Mouse (Mus musculus): ENCODE data around the gene Grxcr1. TPM values are rescaled to one million over a fixed set of nuclear protein-coding genes. Genes with fewer than 3 reads are reported as not detected.

Grxcr1 gene
- polyA plus RNA-seq, 2 experiments = not detected

DNA sequence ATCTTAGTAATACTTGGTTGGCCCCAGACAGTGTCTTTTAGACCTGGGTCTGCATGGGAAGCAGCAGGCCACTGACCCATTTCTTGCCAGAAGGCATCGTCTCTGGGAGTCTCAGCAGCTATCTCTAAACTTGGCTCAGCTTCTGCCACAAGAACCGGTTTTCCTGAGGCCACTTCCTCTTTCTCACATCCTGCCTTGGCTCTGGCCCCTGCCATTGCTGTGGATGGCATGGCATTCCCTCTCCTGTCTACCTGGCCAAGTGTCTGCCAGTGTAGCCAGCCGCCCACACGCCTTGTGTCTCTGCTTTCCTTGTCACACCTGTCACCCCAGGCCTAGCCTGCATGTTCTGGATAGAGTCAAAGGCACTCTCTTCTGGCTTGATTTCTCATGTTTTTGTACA, 17.1 kb downstream of the Grxcr1 start:
- WGBS (ENCODE audit: insufficient replicate concordance) = 23% methylated on average over 4 of the region's 4 CpGs
- Histone ChIP-seq H3K36me3 (replicated peaks; ENCODE audit: control insufficient read depth, insufficient read depth, low read depth) (no peaks in the 10 kb centered on the region), H3K4me1 (replicated peaks; ENCODE audit: control insufficient read depth in 2 of 2, insufficient read depth in 2 of 2, low read length in 1 of 2) (no peaks in the 10 kb centered on the region; a peak in 2 of 4 replicates), H3K9ac (replicated peaks) (no peak overlapping the region), H3K27me3 (ENCODE audit: control insufficient read depth, insufficient read depth, low read length) (no peaks in the 10 kb centered on the region), H3K9me3 (ENCODE audit: control insufficient read depth, low read length) (no peaks in the 10 kb centered on the region), H3K4me2 (ENCODE audit: low read depth) (no peak overlapping the region), H3K4me3 (ENCODE audit: insufficient read depth in 1 of 2, low read depth in 2 of 2, low read length in 2 of 2) (no peak overlapping the region), H3K27ac (no peak overlapping the region)
- TF ChIP-seq CTCF (IDR thresholded peaks at IDR 0.05; ENCODE audit: low read depth) (no peak), EP300 (IDR thresholded peaks at IDR 0.05; ENCODE audit: low read depth) (no peak)
- DNase-seq (ENCODE audit: low read depth in 3 of 3, low spot score in 3 of 3) = no peak
- ATAC-seq (ENCODE audit: insufficient read depth) = no peak

DNA sequence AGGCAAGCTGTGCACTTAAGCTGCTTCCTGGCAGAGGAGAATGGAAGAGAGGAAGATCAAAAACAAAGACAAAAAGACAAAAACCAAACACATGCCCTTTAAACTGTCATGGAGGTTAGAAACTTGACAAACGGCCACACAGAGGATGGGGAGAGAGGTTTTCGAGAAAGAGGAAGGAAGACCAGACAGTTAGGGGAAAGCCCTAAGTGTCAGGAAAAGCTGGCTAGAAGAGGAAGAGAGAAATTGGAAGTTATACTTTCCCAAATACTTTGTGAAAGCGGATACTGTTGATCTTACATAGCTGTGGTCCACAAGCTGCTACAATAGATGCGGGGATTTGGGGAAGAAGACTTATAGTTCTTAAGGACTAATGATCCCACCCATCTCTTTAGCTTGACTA, 17.9 kb downstream of the Grxcr1 start:
- TF ChIP-seq EP300 (IDR thresholded peaks at IDR 0.05; ENCODE audit: low read depth) (no peak), CTCF (IDR thresholded peaks at IDR 0.05; ENCODE audit: low read depth) (no peak)
- no peak for ATAC-seq (ENCODE audit: insufficient read depth)
- 16% methylated on average over 4 of the region's 4 CpGs for WGBS (ENCODE audit: insufficient replicate concordance)

DNA sequence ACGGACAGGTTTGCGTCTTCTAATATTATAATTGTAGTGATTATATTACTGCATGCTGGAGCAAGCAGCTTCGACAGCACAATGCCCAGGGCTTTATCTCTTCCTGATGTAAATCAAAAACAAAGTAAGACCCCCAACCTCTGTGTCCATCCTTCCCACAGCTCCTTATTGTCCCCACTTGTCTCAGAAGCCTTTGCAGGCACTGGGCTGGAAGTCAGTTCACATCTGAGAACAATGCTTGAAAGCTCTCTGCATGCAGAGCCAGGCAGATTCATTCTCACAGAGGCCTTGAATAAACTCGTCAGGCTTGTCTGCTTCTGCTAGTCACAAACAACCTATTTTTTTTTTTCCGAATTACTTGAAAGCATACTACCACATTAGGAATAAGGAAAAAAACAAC, 19.5 kb downstream of the Grxcr1 start:
- no peak overlapping the region for H3K27ac ChIP-seq
- H3K4me3 ChIP-seq (ENCODE audit: insufficient read depth in 1 of 2, low read depth in 2 of 2, low read length in 2 of 2) = no peak overlapping the region
- H3K9me3 ChIP-seq (ENCODE audit: control insufficient read depth, low read length) = no peaks in the 10 kb centered on the region
- no peaks in the 10 kb centered on the region for H3K27me3 ChIP-seq (ENCODE audit: control insufficient read depth, insufficient read depth, low read length)
- H3K4me1 ChIP-seq (replicated peaks; ENCODE audit: control insufficient read depth in 2 of 2, insufficient read depth in 2 of 2, low read length in 1 of 2) = no peaks in the 10 kb centered on the region; a peak in 2 of 4 replicates
- DNase-seq (ENCODE audit: low read depth in 3 of 3, low spot score in 3 of 3) (no peak), ATAC-seq (ENCODE audit: insufficient read depth) (no peak)
- WGBS (ENCODE audit: insufficient replicate concordance) = 58% methylated on average over 5 of the region's 5 CpGs
- H3K36me3 ChIP-seq (replicated peaks; ENCODE audit: control insufficient read depth, insufficient read depth, low read depth) = no peaks in the 10 kb centered on the region
- H3K9ac ChIP-seq (replicated peaks) = no peak overlapping the region
- no peak overlapping the region for H3K4me2 ChIP-seq (ENCODE audit: low read depth)
- TF ChIP-seq CTCF (IDR thresholded peaks at IDR 0.05; ENCODE audit: low read depth) (no peak), EP300 (IDR thresholded peaks at IDR 0.05; ENCODE audit: low read depth) (no peak)

More for the DNA sequence above, 17.9 kb downstream of the Grxcr1 start:
- Histone ChIP-seq H3K9ac (replicated peaks) (no peak overlapping the region), H3K4me3 (ENCODE audit: insufficient read depth in 1 of 2, low read depth in 2 of 2, low read length in 2 of 2) (no peak overlapping the region), H3K27ac (no peak overlapping the region), H3K4me2 (ENCODE audit: low read depth) (no peak overlapping the region), H3K9me3 (ENCODE audit: control insufficient read depth, low read length) (no peaks in the 10 kb centered on the region), H3K4me1 (replicated peaks; ENCODE audit: control insufficient read depth in 2 of 2, insufficient read depth in 2 of 2, low read length in 1 of 2) (no peaks in the 10 kb centered on the region; a peak in 2 of 4 replicates), H3K27me3 (ENCODE audit: control insufficient read depth, insufficient read depth, low read length) (no peaks in the 10 kb centered on the region), H3K36me3 (replicated peaks; ENCODE audit: control insufficient read depth, insufficient read depth, low read depth) (no peaks in the 10 kb centered on the region)
- DNase-seq (ENCODE audit: low read depth in 3 of 3, low spot score in 3 of 3) = no peak

DNA sequence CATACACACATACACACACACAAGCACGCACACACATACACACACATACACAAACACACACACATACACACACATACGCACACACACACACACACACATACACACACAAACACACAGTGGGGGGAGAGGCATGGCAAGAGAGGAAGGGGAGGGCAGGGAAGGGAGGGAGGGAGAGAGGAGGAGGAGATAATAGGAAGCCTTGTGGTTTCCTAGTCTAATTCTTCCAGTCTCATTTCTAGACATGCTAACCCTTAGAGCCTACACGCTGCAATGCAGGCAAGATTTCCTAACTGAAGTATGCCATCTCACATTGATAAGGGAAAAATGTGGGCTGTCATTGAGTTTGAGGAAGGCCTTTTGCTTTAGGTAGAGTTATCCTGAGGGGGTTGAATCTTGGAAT, 25.9 kb downstream of the Grxcr1 start:
- DNase-seq (ENCODE audit: low read depth in 3 of 3, low spot score in 3 of 3) (no peak), ATAC-seq (ENCODE audit: insufficient read depth) (no peak)
- Histone ChIP-seq H3K27ac (no peak overlapping the region), H3K4me3 (ENCODE audit: insufficient read depth in 1 of 2, low read depth in 2 of 2, low read length in 2 of 2) (no peak overlapping the region), H3K9ac (replicated peaks) (no peak overlapping the region), H3K9me3 (ENCODE audit: control insufficient read depth, low read length) (no peaks in the 10 kb centered on the region), H3K4me2 (ENCODE audit: low read depth) (no peak overlapping the region), H3K4me1 (replicated peaks; ENCODE audit: control insufficient read depth in 2 of 2, insufficient read depth in 2 of 2, low read length in 1 of 2) (no peaks in the 10 kb centered on the region), H3K36me3 (replicated peaks; ENCODE audit: control insufficient read depth, insufficient read depth, low read depth) (no peaks in the 10 kb centered on the region), H3K27me3 (ENCODE audit: control insufficient read depth, insufficient read depth, low read length) (no peaks in the 10 kb centered on the region)
- 43% methylated on average over 3 of the region's 3 CpGs for WGBS (ENCODE audit: insufficient replicate concordance)
- TF ChIP-seq EP300 (IDR thresholded peaks at IDR 0.05; ENCODE audit: low read depth) (no peak), CTCF (IDR thresholded peaks at IDR 0.05; ENCODE audit: low read depth) (no peak)

DNA sequence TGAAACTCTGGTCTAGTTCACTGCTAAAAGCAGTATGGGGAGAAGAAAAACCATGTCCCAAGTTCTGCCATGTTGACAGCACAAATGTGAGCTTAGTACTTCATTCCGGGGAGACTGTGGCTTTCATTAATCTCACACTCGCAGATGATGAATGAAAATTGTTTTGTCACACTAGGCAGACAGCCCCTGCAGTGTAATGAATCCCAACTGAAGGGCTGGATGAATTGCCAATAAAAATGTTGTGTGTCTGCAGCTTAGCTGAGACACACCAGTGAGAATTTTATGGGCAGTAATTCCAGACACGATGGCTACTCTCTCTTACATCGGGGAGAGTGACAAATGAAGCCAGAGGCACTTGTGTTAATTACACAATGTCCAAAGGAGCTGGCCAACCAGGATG, 37.1 kb downstream of the Grxcr1 start:
- TF ChIP-seq CTCF (IDR thresholded peaks at IDR 0.05; ENCODE audit: low read depth) (no peak), EP300 (IDR thresholded peaks at IDR 0.05; ENCODE audit: low read depth) (no peak)
- Histone ChIP-seq H3K4me2 (ENCODE audit: low read depth) (no peak overlapping the region), H3K27me3 (ENCODE audit: control insufficient read depth, insufficient read depth, low read length) (no peaks in the 10 kb centered on the region), H3K4me1 (replicated peaks; ENCODE audit: control insufficient read depth in 2 of 2, insufficient read depth in 2 of 2, low read length in 1 of 2) (no peaks in the 10 kb centered on the region), H3K9me3 (ENCODE audit: control insufficient read depth, low read length) (no peaks in the 10 kb centered on the region), H3K9ac (replicated peaks) (no peak overlapping the region), H3K27ac (no peak overlapping the region), H3K36me3 (replicated peaks; ENCODE audit: control insufficient read depth, insufficient read depth, low read depth) (no peaks in the 10 kb centered on the region), H3K4me3 (ENCODE audit: insufficient read depth in 1 of 2, low read depth in 2 of 2, low read length in 2 of 2) (no peak overlapping the region)
- WGBS (ENCODE audit: insufficient replicate concordance) = 58% methylated on average over 4 of the region's 4 CpGs
- DNase-seq (ENCODE audit: low read depth in 3 of 3, low spot score in 3 of 3) (no peak), ATAC-seq (ENCODE audit: insufficient read depth) (no peak)
